Mouse (Mus musculus) megakaryocyte, embryonic 14.5 days (primary cell): Measurements from ENCODE around the gene Mrtfa.

ENCODE experiments used
- FLI1 ChIP-seq: IDR thresholded peaks from 2 replicates; pipeline ENCODE4 v1.6.1; 2012; ENCODE audit warnings: low read length, inconsistent platforms, mixed read lengths
- GATA1 ChIP-seq: IDR thresholded peaks from 3 replicates; pipeline ENCODE4 v1.6.1; 2012; ENCODE audit warnings: mixed read lengths, low read length, inconsistent platforms, borderline replicate concordance

- no peak for TF ChIP-seq GATA1
- no peak for TF ChIP-seq FLI1
Measured at GRCm38 (mm10) chr15:81197197-81197596, 6.6 kb upstream of the Mrtfa start.
